Mouse (Mus musculus): ENCODE data around the gene Gm20920.
"Not testable (repeated sequence)": the region's sequence is repeated elsewhere in the genome, so short reads cannot be mapped to it uniquely, and the experiment has no call there.

GRCm38 (mm10) chrY:51851820-51852219 lies at the start of gene Gm20920:
- TF ChIP-seq CTCF (IDR thresholded peaks at IDR 0.05); EP300 (IDR thresholded peaks at IDR 0.05; ENCODE audit: insufficient read depth, low read depth, low read length); POLR2A (IDR thresholded peaks at IDR 0.05; ENCODE audit: insufficient read depth, low read depth, low read length): not testable (repeated sequence)

Data from heart, adult 2 months (tissue).